Mouse (Mus musculus) gastrocnemius, postnatal 25 days (tissue): ENCODE measurements around the gene Abcf3. TPM values are rescaled to one million over a fixed set of nuclear protein-coding genes. Genes with fewer than 3 reads are reported as not detected.

ENCODE experiments used
- DNase-seq: peaks from one replicate; pipeline ENCODE4 v3.0.0; 2022
- long read RNA-seq, 2 experiments: library from polyadenylated mRNA; stranded (forward); transcript quantifications; one replicate each; pipeline ENCODE4 v2.0.0; 2021
- total RNA-seq, 2 experiments: library from RNA; stranded (reverse); gene quantifications; 1 replicate in 1 of 2; 2 replicates in 1 of 2; pipeline ENCODE4 v1.2.3; 2021

Gene Abcf3
- total RNA-seq: 10 to 100 TPM; 58.0 to 61.4 TPM
- long read RNA-seq, experiment 1, transcript Abcf3-201 (21 exons, 3,090 nt): major isoform, 40 of 52 reads
- long read RNA-seq, experiment 1, partial matches to known transcripts: 10 of 52 reads
- long read RNA-seq, experiment 1, other reads (novel, unspliced or antisense): 2 of 52 reads
- long read RNA-seq, experiment 2, transcript Abcf3-201 (21 exons, 3,090 nt): major isoform, 59 of 74 reads
- long read RNA-seq, experiment 2, partial matches to known transcripts: 9 of 74 reads
- long read RNA-seq, experiment 2, other reads (novel, unspliced or antisense): 6 of 74 reads

DNA sequence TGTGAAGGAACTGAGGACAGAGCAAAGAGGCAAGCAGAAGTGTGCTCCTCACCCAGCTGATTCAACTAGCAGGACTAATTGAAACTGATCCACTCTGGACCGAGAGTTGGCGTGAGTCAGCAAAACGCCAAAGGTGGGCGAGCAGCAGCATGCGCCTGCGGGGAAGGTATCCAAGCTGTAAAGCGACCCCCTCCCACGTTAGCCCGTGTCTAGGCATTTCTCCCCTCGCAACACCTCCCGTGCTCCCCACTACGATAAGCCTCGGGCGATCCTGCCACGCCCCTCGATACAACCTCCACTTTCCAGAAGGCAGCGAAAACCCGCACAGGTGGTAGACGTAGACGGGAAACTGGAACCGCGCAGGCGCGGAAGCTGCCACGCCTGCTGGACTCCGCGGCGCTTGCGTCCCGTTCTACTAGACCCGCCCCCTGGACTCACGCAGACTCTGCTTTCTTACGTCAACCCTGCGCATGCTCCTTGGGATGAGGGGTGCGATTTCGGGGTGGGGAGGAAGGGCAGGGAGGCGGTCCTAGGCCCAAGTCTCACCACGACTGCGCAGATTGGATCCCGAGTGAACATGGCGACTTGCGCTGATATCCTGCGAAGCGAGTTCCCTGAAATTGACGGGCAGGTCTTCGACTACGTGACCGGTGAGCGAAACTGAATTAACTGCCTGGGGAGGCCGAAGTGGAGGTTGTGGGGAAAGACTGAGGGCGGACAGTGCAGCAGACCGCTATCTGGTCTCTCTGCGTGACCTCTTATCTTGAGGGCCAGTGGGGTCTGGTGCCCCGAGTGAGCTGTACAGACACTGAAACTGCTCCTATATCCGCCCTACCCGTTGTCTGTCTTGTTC lies at the start of gene Abcf3:
Abcf3 (plus strand) TSS at position 482 of the 853 bp plus-strand sequence.
- peak; percentile 98 for DNase-seq

DNA sequence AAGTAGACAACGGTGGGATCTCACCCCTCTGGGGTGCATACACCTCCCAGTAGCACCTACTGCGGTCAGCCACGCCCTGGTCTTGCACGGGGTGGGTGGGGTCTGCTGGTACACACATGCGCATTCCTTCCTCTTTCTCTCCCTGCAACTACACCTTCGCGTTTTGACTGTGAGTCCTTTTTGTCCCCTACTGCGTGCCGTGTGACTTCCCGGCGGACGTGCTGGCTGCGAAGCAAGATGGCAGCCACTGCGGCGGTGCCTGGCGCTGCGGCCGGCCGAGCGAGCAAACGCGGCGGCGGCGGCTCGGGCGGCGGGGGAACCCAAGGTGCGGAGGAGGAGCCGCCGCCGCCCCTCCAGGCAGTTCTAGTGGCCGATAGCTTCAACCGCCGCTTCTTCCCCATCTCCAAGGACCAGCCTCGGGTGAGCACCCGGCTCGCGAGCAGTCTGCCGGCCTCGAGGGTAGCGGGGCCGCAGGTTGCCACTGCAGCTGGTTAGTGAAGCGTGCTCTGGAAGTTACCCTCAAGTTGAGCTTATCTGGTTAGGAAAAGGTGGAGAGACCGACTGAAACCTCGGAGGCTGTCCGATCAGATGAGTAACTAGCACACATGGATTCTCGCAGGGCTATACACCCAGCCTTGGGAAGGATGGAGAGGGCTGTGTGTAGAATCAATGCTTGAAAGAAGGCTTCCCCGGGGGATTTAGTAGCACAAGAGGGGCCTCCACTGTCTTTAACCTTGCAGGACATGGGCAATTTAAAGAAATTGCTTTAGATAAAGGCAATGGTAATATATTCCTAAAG lies 49.5 kb upstream of the Abcf3 start, which contains the start of gene Eif2b5:
Eif2b5 (plus strand) TSS at position 141 of the 799 bp plus-strand sequence.
- peak; percentile 93 for DNase-seq

DNA sequence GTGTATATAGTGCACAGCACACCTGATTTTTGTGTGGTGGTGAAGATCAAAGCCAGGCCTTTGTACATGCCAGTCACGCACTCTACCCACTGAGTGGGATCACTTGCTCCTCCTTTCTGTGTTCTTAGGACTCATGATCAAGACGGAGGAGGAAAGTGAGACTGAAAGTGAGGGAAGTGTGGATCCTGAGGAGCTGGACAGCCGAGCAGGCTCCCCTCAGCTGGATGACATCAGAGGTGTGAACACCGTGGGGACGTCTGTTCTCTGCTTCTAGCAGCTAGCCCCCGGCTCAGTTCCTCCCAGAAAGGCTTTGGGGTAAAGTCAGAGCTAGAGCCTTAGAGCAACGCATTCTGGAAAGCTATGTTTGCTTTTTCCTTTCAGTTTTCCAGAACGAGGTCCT lies 42.4 kb upstream of the Abcf3 start:
- DNase-seq: no peak

DNA sequence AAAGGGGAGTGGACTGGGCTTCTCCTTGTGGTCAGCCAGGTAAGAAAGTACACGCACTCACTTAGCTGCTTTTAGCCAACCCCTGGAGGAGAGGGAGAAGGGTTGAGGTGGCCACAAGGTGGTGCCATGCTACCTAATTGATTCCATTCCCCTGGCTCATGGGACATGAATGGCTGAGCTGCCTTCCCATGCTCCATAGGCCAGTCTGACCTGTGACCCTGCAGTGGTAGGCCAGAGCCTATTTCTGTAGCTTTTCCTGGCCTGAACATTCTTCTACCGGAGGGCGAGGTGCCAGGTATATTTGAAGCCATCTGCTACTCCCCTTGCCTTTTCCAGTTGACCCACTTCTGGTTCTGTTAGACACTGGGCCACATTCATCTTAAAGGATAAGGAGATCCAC lies 39.0 kb upstream of the Abcf3 start:
- no peak for DNase-seq

DNA sequence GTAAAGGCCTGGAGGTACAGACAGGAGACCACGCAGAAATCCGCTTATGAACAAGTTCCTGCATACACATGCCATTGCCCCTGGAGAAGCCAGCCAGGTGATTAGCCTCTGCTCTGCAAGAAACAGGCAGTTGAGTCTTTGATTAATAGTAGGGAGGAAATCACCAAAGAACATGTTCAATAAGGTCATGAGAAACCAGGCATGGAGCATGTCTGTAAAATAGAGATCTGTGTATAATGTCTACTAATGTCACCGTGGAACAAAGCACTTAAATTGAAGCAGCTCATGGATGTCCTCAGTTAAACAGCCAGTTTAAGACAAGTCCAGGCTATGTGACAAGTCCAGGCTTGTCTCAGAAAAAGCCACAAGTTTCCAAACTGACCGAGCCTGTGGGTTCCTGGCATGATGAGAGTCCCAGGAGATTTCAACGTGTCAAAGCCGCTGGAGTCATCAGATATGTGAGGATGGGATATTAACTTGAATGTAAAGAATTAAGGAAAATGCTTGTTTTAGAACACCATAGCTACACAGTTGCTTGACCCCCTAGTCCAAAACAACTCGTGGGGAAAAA lies 37.0 kb upstream of the Abcf3 start:
- DNase-seq: no peak

DNA sequence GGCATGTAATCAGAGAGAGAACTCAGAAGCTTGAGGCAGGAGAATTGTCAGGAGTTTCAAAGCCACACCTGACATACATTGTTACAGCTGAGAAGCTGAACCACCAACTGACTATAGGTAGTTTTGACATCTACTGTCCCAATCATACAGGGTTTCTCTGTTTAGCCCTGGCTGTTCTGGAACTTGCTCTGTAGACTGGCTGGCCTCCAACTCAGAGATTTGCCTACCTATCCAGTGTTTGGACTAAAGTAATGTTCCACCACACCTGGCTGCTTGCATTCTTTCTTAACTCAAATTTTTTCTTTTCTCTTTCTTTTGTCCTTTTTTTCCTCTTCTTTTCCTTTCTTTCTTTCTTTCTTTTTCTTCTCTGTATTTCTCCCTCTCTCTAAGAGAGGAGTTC lies 32.3 kb upstream of the Abcf3 start:
- no peak for DNase-seq

DNA sequence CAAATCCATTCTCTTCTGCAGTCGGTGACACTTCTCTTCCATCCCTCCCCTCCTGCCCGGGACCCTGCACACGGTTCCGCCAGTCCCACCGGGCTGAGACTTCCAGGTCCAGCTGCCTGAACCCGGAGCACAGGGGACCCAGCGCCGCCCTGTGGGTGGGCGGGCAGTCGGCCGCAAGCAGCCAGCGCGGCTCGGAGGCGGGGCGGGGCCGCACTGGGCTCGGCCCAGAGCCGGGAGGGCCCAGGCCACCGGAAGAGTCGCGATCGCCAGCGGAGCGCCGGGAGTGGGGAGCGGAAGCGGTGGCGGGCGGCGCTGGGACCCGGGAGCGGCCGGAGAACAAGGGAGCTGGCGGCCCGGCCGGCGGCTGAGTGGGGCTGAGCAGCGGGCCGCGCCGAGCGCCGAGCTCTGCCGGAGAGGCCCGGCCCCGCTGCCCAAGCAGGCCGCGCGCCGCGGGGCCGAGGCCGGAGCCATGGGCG lies 31.6 kb upstream of the Abcf3 start, which contains the start of gene Dvl3:
Dvl3 (plus strand) TSS at position 257 of the 476 bp plus-strand sequence.
- peak; percentile 94 for DNase-seq

DNA sequence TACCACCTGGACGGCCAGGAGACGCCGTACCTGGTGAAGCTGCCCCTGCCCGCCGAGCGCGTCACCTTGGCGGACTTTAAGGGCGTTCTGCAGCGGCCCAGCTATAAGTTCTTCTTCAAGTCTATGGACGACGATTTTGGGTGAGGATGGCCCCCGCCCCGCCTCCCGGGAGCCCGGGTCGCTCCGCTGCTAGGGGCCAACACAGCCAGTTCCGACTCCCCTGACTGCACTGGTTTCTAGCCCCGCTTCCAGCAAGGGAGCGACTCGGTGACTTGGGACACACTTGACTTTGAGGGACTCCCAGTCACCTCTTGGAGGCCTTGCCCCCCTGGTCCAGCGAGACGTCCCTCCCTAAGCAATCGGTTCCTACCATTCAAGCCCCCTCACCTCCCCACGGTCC lies 31.2 kb upstream of the Abcf3 start:
- peak; percentile 41 for DNase-seq

DNA sequence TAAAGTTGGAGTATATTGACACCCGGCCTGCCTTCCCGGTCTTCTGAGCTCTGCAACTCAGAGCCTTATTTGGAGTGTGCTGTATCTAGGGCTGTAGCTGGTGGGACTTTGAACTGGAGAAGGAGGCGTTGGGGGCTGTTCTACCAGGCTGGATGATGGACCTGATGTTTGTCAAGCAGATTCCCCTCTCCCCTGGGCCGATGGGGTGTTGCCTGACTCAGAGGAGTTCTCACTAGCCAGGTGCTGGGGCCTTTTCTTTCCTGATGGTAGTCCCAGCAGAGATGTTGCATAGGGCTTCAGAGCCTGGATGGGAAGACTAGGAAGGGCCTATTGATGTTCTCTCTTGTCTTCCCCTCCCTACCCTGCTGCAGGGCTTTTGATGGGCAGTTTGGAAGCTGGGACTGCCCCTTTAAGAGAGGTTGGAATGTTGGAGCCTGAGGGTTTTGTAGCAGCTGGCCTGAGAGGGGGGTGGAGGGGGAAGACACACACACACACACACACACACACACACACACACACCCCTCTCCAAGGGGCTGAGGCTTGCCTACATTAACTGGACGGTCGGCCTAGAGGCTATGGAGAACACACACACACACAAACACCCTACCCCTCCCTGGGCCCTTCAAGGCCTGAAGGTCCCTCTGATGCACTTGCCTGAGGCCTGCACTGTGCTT lies 30.5 kb upstream of the Abcf3 start:
- no peak for DNase-seq

DNA sequence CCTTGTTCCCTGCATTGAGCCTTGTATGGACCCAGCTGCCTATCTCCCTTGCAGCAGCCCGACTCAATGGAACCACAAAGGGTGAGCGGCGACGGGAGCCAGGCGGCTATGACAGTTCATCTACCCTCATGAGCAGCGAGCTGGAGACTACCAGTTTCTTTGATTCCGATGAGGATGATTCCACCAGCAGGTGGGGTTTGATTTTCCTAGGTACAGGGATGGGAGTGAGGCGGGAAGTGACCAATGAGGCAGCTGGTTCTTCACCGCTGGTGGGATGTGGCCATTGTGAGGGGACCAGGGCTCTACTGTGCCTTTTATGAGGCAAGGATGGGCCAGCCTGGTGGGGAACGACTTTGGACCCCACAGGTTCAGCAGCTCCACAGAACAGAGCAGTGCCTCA lies 24.5 kb upstream of the Abcf3 start:
- no peak for DNase-seq

DNA sequence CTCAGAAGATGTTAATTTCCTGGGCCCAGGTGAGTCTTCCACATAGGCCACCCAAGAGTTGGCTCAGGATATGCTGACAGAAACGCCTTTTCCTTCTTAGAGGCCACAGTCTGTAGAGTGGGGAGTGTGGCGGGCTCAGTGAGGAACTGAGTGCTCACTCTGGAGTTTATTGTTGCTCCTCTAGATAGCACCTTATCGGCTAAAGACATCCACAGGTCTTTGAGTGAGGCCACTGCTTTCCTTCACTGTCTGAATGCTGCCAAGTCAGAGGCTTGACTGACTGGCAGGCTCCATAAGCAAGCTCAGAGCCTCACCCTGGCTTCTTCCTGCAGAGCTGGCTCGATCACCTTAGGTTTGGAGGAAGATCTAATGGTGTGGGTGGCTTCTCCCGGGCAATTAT lies 19.6 kb upstream of the Abcf3 start:
- no peak for DNase-seq

DNA sequence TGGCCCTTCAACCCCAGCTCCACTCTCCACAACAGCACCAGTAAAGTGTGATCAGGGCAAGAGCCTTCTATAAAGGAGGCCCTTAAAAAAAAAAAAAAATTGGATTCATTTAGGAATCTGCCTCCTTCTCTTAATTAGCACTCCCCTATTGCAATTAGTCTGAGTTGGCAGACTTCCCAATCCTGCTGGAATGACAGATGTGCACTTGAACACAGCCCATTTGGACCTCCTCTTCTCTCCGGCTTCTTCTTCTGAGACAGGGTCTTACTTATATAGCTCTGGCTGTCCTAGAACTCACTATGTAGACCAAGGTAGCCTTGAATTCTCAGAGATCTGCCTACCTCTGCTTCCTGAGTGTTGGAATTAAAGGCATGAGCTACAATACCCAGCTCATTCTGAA lies 19.0 kb upstream of the Abcf3 start:
- no peak for DNase-seq

DNA sequence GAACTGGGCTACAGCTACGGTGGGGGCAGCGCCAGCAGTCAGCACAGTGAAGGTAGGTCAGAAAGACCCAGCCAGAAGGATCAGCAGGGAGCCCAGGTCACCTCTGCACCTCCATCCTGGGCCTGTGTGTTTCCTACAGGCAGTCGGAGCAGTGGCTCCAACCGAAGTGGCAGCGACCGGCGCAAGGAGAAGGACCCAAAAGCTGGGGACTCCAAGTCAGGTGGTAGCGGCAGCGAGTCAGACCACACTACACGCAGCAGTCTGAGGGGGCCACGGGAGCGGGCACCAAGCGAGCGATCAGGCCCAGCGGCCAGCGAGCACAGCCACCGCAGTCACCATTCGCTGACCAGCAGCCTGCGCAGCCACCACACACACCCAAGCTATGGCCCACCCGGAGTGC lies 17.4 kb upstream of the Abcf3 start:
- DNase-seq: no peak

DNA sequence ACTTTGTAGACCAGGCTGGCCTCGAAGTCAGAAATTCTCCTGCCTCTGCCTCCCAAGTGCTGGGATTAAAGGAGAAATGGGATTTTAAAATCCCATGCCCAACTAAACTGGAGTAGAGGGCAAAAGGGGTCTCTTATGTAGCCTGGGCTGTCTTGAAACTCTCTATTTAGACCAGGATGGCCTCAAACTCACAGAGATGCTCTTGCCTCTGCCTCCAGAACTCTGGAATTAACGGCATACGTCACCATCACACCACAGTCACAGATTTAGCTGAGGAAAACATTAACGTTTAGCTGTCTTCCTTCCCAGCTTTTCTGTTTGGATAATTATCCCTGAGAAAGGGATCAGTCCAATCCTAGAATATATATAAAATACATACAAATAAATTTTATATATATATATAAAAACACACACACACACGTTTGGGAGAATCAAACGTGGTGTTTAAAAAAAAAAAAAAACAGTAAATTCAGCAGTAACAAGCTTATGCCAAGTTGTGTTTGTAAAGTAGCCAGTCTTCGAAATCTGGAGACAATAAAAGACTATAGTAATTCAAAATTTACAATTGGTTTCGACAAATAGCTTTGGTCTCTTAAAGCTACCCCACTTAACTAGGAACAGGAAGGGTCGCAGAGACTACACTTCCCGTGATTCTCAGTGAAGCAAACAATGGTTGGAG lies 13.6 kb upstream of the Abcf3 start:
- no peak for DNase-seq

DNA sequence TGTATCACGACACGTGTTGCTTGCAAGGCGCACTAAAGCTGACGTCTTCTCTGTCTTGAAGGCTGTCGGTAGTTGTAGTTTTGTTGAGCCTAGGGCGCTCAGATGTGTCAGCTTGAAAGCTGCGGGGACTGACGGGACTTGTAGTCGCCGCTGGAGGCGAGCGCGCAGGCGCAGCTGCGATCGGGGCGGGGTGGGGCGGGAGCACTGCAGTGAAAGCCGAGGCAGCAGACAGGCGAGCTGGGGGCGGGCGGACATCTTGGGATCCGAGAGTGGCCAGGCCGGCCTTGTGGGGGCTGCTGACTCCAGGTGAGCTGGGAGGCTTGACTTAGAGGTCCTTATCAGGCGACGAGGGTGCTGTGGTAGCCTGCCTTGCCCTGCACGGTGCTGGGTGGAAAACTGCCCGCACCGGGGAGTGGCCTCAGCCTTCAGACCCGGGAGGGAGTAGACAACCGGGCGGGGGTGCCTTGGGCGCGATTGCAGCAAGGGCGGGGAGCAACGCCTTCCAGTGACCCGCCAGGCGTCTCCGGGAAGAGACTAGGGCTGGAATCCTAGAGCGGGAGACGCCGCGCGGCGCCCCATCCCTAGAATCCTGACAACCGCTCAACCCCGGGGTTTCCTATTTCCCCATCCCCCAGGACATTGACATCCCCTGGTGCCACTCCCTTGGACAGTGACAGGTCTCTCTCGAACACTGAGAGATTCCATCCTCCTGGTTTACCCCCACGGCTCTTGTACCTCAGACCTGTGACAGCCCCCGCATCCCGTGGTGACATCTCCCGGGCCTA lies 12.9 kb upstream of the Abcf3 start, which contains the start of gene Ap2m1:
Ap2m1 (plus strand) TSS at position 183 of the 785 bp plus-strand sequence.
- DNase-seq: peak; percentile 96

DNA sequence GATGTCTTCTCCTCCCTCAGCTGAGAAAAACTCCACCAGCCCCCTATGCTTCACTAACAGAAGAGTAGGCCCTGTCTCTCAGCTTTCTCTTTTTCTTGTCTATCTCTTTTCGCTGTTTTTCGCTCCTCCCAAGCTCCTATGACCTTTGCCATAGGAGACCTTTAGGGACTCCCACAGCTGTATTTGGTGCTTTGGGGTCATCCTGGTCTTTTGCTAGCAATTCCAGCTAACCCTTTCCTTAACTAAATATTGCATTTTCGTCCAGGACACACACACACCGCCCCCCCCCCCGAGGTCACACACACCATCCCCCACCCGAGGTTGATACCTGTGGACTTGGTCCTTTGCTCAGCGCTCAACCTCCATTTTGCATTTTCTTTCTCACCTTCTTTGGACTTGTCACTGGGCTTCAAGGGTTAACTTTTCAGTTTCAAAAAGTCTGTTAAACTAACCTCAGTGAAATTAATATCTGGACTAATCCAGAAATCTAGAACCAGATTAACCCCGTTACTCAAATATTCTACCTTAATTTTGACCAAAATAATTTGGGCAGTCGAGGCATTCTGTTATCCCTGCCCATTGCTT lies 12.2 kb upstream of the Abcf3 start:
- DNase-seq: no peak

DNA sequence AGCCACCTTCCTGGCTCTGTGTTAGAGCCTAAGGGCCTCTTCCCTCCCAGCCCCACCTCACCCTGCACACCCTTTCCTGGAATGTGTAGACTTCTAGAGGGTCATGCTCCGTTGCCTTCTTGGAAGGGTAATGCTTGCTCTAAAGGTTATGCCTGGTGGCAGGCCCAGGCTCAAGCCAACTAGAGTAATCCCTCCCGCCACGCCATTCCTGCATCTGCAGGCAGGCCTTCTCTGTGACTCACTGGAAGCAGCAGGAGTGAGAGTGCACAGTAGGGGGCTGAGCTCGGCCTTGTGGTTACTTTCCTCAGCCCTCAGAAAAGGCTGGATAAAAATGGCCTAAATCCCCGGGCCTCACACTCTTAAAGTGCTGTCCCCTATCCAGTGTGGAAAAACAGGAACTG lies 11.3 kb upstream of the Abcf3 start:
- DNase-seq: no peak

DNA sequence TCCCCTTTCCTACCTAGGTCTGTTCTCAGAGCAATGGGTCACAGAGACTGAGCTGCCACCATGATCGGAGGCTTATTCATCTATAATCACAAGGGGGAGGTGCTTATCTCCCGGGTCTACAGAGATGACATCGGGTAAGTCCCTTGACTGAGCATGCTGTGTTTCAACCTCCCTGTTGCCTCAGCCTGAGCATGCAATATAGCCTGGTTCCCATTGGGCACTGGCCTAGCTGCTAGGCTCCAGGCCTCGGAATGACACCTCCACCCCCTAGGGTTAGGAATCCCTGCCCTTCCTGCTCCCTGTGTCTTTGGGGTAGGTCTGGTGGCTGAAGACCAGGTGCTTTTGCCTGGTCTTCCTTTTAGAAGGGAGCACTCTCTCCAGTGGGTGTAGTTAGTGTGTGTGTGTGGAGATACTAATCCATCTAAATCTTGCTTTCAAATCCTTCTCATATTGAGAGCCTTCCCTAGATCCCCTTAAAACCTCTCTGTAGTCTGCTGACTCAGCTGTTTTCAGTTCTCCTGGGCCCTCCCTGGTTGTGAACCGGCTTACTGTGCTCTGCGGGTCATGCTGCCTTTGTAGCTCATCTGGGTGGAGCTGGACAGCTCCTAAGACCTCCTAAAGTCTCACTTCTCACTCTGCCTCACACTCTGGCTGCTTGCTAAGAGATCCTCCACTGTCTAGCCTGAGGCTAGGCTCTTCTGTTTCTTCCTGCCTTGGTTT lies 10.6 kb upstream of the Abcf3 start:
- no peak for DNase-seq

DNA sequence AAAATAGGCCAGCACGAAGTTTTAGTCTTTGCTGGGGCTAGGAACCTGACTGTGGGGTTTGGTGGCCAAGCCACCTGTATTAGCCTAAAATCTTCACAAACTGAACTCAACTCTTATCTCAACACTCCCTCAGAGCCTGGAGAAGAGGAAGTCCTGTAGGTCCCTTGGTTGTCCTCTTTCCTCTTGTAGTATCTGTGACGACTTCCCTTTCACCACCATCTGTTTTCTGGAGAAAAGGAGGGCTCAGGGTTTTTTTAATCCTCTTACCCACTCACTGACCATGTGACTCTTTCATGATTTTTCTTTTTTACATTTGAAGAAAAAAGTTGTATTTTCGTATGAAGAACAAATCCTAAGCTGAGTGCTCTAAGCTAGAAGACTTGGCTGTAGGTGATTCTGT lies 8.7 kb upstream of the Abcf3 start:
- no peak for DNase-seq
